Mouse (Mus musculus): ENCODE results near the gene Stk40. TPM values are rescaled to one million over a fixed set of nuclear protein-coding genes. Genes with fewer than 3 reads are reported as not detected.
A peak's percentile ranks its signal among the peaks of the same experiment; 100 is the strongest.

The Stk40 gene
- total RNA-seq, 2 experiments from 2014 or later: 24.8 to 26.6 TPM

DNA sequence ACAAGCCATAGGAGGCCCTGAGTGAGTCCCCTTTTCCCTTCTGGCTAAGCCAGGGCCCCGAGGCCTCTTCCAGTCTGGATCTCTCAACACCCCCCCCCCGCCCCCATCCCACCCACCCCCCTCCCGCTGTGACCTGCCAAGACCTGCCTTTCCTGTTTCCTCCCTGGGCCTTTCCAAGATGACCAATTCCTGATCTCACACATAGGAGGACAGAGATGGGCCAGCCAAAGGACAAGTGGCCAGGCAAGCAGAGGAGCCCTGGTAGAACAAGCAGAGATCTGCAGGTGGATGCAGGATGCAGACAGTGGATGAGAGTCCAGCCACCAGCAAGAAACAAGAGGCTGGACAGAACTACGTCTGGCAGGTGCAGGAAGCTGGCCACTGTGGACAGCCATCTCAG lies 41.6 kb downstream of the Stk40 start:
- H3K4me3 ChIP-seq: no peak overlapping the region
- DNase-seq (ENCODE audit: low spot score in 2 of 2): no peak
- no peak; the same call in 1 of the 2 replicates for TF ChIP-seq CTCF (conservative IDR thresholded peaks at IDR 0.05)
- no peak overlapping the region for H3K27ac ChIP-seq

DNA sequence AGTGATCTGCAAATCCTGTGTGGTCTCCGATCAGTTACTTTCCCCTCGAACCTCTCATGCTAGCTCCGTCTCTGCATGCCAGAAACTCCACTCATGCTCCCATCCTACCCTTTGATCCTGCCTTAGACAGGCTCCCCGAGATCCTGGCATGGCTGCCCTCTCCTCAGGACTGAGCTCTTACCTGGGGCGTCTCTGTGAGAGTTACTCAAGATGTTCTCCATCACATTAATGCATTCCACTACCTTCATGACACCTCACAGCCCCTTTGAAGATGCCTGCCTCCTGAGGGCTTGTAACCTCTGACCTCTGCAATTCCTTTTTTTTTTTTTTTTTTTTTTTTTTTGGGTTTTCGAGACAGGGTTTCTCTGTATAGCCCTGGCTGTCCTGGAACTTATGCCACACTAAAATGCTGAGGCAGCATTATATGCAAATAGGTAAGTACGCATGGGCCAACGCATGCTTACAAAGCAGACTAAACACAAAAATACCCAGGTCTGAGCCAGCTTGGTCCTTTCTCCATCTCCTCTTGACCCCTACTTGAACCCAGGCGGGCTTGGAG lies 43.3 kb downstream of the Stk40 start:
- no peak overlapping the region for H3K4me3 ChIP-seq
- no peak overlapping the region for H3K27ac ChIP-seq
- no peak for DNase-seq (ENCODE audit: low spot score in 2 of 2)
- no peak for TF ChIP-seq CTCF (conservative IDR thresholded peaks at IDR 0.05)

DNA sequence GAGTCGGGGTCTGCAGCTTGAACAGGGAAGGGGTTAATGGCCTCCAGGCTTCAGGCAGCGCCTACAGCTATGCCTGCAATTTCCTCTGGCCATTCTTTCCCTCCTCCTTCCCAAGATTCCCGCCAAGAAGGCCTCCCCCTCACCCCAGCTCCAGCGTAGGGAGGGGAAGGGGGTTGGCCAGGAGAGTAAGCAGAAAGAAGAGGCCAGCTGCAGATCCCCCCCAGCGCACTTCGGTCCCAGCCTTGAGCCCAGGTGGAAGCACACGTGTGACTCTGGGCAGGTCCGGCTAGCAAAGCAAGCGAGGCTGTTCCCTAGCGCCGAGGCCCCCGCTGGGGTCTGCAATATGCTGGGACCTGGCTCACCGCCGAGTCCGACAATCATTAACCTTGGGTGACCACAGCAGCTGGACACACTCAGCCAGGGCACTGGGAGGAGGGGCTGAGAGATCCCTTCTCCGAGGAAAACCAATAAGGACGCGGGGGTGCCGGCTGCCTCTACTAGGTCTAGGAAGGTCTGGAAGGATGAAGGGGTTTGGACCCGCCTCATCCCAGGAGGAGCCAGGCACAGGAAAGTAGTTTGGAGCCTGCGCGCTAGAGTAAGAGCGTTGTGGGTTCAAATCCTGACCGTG lies 43.9 kb downstream of the Stk40 start, which contains the start of gene Eva1b:
TSS of gene Eva1b (plus strand) at position 212 of the 628 bp plus-strand sequence.
- peak within 1 kb of the TSS; percentile 61 for H3K4me3 ChIP-seq
- H3K27ac ChIP-seq: peak within 1 kb of the TSS; percentile 67; the same call in 1 of the 2 replicates
- DNase-seq (ENCODE audit: low spot score in 2 of 2): no peak
- TF ChIP-seq CTCF (conservative IDR thresholded peaks at IDR 0.05): no peak

DNA sequence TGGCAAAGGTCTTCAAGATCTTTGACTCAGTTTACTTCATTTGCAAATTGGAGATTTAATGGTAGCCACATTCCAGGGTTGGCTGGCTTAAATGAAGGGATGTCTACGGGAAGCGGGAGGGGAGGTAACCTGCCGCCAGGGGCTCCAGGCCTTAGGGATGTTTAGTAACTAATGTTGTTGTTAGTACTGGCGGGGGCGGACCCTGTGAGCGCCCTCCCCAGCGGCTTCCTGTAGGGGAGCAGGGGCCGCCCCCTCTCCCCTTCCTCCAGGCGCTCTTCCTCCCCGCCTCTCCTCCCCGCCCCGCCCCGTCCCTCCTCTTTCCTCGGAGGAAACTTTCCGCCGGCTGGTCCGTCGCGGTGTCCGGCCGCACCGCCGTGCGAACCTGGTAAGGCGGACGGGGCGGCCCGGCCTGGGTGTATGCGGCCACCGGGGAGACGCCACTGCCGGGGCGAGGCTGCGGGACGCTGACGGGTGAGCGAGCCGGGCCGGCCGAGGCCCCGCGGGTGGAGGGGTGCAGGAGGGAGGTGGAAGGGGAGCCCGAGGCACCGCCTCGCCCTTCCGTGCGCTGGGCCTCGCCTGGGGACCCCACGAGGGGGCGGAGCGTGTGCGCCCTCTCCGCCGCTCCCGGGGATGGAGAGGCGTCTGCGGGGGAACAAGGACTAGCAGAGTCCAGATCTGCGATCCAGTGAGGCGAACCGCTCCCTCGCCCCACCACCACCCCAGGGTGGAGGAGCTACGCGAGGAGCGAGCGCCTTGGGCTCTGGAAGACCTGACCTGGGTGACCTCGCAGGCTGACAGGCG lies 44.6 kb downstream of the Stk40 start:
- DNase-seq (ENCODE audit: low spot score in 2 of 2): no peak
- peak overlapping the region; percentile 67; the same call in 1 of the 2 replicates for H3K27ac ChIP-seq
- peak; percentile 49 for TF ChIP-seq CTCF (conservative IDR thresholded peaks at IDR 0.05)
- H3K4me3 ChIP-seq: peak overlapping the region; percentile 61

DNA sequence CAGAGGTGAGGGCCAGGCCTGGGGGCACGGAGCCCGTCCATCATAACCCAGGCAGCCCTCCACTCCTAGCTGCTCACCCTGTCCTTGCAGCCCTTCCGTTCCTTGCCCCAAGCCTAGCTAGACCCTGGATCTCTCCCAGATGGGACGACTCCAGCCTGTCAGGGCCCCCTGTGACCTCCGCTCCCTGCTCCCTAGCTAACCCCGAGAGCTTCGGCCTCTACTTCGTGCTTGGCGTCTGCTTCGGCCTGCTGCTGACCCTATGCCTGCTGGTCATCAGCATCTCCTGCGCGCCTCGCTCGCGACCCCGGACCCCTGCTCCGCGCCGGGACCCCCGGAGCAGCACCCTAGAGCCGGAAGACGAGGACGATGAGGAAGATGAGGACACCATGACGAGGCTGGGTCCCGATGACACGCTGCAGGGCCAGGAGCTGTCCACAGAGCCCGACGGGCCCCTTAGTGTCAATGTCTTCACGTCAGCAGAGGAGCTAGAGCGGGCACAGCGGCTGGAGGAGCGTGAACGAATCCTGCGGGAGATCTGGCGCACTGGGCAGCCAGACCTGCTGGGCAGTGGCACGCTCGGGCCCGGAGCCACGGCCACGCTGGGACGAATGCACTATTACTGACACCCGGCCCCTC lies 45.4 kb downstream of the Stk40 start:
- no peak for DNase-seq (ENCODE audit: low spot score in 2 of 2)
- TF ChIP-seq CTCF (conservative IDR thresholded peaks at IDR 0.05): no peak
- H3K4me3 ChIP-seq: peak overlapping the region; percentile 61
- peak overlapping the region; percentile 67; the same call in 1 of the 2 replicates for H3K27ac ChIP-seq

DNA sequence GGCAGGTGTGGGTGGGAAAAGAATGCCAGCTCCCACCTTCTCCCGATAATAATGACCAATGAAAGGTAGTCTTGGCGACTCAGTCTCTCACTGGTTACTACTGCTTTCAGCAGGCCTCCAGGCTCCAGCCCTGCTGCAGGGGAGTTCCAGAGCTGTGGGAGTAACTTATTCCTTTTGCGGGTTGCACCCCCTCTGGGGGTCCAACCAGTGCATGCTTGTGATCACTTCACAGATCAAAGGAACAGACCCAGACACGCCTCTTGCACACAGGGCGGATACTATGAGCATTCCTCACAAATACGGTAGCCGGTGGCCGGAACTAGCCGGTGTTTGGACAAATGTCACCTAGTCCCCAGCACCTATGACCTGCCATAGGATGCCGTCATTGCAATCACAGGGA lies 46.0 kb downstream of the Stk40 start:
- Histone ChIP-seq H3K27ac (no peak overlapping the region), H3K4me3 (peak overlapping the region; percentile 61; the same call in 1 of the 2 replicates)
- DNase-seq (ENCODE audit: low spot score in 2 of 2): no peak
- no peak for TF ChIP-seq CTCF (conservative IDR thresholded peaks at IDR 0.05)

DNA sequence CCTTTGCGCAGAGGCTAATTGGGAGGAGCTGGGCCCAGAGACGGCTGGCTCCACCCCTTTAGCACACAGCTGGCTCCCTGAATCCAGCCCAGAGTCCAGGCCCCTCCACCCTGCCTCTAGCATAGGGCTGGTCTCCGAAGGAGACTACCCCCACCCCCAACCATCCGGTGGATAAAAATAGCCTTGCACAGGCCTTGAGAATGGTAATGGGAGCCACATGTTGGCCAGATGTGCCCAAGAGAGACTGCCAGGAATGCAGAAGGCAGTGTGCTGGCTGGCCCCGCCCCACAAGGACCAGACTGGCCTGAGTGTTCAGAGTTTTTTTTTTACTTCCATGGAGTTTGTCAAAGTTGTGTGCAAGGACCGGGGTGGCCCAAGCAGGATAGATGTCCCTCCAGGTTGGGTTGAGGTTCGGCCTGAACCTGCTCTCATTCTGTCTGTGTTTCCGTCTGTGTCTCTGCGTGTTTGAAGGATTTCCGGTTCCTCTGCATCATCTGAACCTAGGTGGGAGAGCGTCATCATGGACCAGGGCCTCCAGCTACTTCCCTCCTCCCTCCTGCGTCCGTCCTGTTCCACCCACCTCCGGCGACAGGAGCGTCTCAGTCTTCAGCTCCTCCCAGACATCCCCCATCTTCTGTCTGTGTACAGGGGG lies 46.7 kb downstream of the Stk40 start:
- Histone ChIP-seq H3K4me3 (no peak overlapping the region; the same call in 1 of the 2 replicates), H3K27ac (no peak overlapping the region)
- DNase-seq (ENCODE audit: low spot score in 2 of 2): no peak
- TF ChIP-seq CTCF (conservative IDR thresholded peaks at IDR 0.05): no peak

DNA sequence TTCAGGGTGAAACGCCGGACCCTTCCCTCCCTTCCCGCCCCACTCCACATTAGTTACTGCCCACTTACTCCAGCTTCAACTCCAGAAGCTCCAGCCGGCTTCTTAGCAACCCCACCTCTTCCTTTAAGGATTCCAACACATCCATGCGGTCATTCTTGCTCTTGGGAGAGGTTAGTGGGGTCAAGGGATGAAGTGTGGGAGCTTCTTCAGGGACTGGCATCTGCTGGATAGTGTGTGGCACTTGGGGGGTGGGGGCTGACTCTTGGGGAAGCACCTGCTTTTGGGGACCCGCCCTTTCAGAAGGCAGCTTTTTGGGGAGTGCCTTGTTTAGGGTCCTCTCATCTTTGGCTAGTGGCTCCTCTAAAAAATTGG lies 47.2 kb downstream of the Stk40 start:
- Histone ChIP-seq H3K27ac (no peak overlapping the region), H3K4me3 (no peak overlapping the region)
- no peak for DNase-seq (ENCODE audit: low spot score in 2 of 2)
- TF ChIP-seq CTCF (conservative IDR thresholded peaks at IDR 0.05): no peak

DNA sequence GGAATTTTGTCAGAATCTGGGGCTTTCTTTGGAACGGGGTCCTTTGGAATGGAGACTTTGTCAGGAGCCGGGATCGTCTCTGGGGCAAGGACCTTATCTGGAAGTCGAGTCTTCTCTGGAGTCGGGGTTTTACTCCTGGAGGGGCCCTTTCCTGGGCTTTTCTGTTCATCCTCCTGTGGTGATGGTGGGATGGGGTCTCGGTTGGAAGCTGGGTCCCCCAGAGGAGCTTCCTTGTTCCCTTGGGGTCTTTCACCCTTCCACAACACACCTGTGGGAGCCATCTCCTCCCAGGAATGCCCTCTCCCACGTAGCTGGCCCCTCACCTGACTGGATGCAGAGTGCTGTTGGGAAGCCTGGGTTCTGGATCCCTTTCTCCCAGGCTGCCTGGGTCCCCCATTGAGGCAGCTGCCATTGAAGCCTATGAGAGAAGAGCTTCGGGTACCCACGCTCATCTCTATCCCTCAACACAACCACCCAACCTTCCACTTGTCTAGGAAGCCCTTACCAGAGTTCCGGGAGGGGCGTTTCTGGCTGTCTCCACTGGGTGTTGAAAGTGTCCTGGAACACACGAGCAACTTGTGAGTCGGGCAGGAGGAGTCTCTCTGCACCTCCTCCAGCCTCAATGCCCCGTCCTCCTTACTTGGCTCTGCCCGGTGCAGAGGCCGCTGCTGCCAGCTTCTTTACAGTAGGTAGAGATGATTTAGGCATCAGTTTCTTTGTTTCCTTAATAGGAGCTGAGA lies 48.1 kb downstream of the Stk40 start:
- no peak overlapping the region for H3K4me3 ChIP-seq
- no peak overlapping the region for H3K27ac ChIP-seq
- TF ChIP-seq CTCF (conservative IDR thresholded peaks at IDR 0.05): no peak
- DNase-seq (ENCODE audit: low spot score in 2 of 2): no peak

DNA sequence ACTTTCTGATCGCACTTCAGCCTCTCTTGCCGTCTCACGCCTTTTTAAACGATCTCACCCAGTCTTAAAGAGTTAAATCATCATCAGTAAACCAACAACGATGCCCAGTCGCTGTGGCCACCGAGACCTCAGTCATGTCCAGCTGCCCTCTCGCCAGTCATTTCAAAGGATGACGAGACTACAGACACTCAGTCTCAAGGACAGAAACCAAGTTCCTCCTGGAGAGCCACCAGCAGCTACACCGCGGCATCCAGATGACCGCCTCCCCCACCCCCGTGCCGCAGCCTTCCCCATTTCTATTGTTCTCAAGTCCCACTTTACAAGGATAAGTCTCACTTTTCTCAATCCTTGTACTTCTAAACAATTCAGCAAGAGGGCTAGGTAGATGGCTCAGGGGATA lies 49.1 kb downstream of the Stk40 start:
- no peak for DNase-seq (ENCODE audit: low spot score in 2 of 2)
- no peak for TF ChIP-seq CTCF (conservative IDR thresholded peaks at IDR 0.05)
- H3K27ac ChIP-seq: no peak overlapping the region
- no peak overlapping the region for H3K4me3 ChIP-seq

DNA sequence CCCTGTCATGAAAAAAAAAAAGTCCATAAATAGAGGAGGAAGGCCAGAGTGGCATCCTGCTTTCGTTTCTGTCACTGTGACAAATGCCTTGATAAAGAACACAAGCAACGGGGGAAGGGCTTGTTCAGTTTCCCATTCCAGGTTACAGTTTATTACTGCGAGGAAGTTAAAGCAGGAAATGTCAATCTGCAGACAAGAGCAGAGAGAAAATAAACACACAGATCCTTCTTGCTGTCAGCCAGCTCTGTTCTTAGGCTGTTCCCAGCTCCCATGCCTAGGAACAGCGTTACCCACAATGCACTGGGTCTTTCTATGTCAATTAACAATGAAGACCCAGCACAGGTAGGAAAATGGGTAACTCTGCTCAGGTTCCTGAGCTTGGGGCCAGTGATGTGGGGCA lies 51.4 kb downstream of the Stk40 start:
- TF ChIP-seq CTCF (conservative IDR thresholded peaks at IDR 0.05): no peak
- Histone ChIP-seq H3K27ac (no peak overlapping the region), H3K4me3 (no peak overlapping the region)
- DNase-seq (ENCODE audit: low spot score in 2 of 2): no peak

DNA sequence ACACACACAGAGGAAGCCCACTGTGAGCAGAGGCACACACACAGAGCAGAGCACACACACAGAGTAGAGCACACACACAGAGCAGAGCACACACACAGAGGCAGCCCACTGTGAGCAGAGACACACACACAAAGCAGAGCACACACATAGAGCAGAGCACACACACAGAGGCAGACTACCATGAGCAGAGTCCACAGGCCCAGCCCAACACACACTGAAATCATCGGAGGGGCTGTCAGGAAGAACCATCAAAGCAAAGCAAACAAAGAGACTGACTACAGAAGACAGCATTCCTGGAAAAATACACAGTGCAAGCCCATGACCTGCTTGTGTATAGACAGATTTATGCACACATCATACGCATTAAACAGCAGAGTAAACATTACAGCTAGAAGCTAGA lies 52.1 kb downstream of the Stk40 start:
- no peak overlapping the region for H3K4me3 ChIP-seq
- DNase-seq (ENCODE audit: low spot score in 2 of 2): no peak
- TF ChIP-seq CTCF (conservative IDR thresholded peaks at IDR 0.05): no peak
- H3K27ac ChIP-seq: no peak overlapping the region

Data from layer of hippocampus, adult 2 months (tissue).